In the genomic region with DNA sequence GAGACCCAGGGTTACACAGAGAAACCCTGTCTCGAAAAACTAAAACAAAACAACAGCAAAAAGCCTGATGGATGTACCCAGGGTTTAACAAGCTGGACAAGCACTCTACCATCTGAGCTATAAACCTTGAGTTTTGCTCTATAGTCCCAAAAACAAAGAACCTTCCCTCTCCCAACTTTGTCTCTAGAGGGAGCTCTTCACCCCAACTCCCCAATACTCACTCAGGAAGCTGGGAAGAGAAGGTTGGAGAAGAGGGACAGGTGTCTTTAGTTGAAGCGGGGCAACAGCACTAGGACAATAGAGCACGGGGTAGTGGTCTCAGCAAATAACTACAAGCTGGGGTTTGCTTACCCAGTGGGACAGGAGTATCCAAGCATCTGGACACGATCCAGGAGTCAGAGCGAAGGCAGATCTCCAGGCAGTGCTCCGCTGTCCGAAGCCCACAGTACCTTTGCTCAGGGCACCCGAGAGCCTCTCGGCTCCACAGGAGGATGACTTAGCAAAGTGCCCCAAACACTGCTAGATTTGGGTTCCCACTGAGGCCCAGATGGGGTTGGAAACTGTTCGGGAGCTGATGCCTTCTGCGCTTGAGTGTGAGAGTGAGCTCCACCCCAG, we compare ENCODE assay signal across 9 mouse cellular contexts. TPM values are rescaled to one million over a fixed set of nuclear protein-coding genes. Genes with fewer than 3 reads are reported as not detected.
DNase-seq lines count a peak whose midpoint lies in the region; ATAC-seq and TF ChIP-seq lines count a peak whose summit lies in the region.
"Had no signal": no experiment of that assay in that cellular context is flagged by ENCODE, and none has a peak within 500 bp of the region (broad histone marks: within the 10 kb centered on the region; RNA-seq: fewer than 3 reads in every experiment).

No protein-coding gene starts in this region.

- peak; percentile 37 to 71 (median 41) for TF ChIP-seq CTCF in MEL (IDR thresholded peaks at IDR 0.05 in 2 of 3, conservative IDR thresholded peaks at IDR 0.05 in 1 of 3; ENCODE audit: control insufficient read depth in 1 of 3, insufficient read depth in 1 of 3, low read depth in 2 of 3, low read length in 3 of 3, poor library complexity in 1 of 3, severe bottlenecking in 1 of 3)
- peak; percentile 53 for TF ChIP-seq CTCF in cortical plate, adult 2 months (IDR thresholded peaks at IDR 0.05; ENCODE audit: extremely low read depth, insufficient read depth, low read length)
- TF ChIP-seq CTCF in liver, postnatal 0 days (IDR thresholded peaks at IDR 0.05; ENCODE audit: low read depth): peak; percentile 59

- DNase-seq in heart, postnatal 25 days (ENCODE audit: low spot score): no peak
- DNase-seq in MEL (ENCODE audit: low read depth, low spot score): peak; percentile 30
- DNase-seq in liver, postnatal 0 days: no peak
- no peak for DNase-seq in layer of hippocampus, postnatal 36 days
- DNase-seq in layer of hippocampus, adult 9-11 months: no peak
- no peak for DNase-seq in gastrocnemius, adult 8-10 months (ENCODE audit: low spot score in 2 of 2)

- H3K4me1 ChIP-seq in heart, embryonic 11.5 days (ENCODE audit: control insufficient read depth, insufficient read depth, low read length): peaks cover 9% of the 10 kb centered on the region
- no peaks in the 10 kb centered on the region for H3K4me1 ChIP-seq in MEL (ENCODE audit: control insufficient read depth in 1 of 2, insufficient read depth in 2 of 2, low read length in 2 of 2)
- H3K4me1 ChIP-seq in cortical plate, adult 2 months (ENCODE audit: control insufficient read depth, insufficient read depth, low read length): no peaks in the 10 kb centered on the region
- H3K4me1 ChIP-seq in liver, postnatal 0 days (ENCODE audit: insufficient read depth): no peaks in the 10 kb centered on the region

- WGBS in heart, embryonic 11.5 days (ENCODE audit: insufficient replicate concordance): 36% methylated on average over 11 of the region's 11 CpGs
- WGBS in liver, postnatal 0 days (ENCODE audit: insufficient replicate concordance): 41% methylated on average over 11 of the region's 11 CpGs

- ATAC-seq in heart, embryonic 11.5 days (replicated peaks; ENCODE audit: insufficient number of reproducible peaks, low FRiP score, low TSS enrichment): no peak
- ATAC-seq in liver, postnatal 0 days: no peak

- no peaks in the 10 kb centered on the region for H3K79me2 ChIP-seq in MEL (ENCODE audit: control insufficient read depth, insufficient read depth, low read length, poor library complexity)

- TF ChIP-seq RAD21 in MEL (IDR thresholded peaks at IDR 0.05; ENCODE audit: low read depth, low read length): peak; percentile 52

- no peaks in the 10 kb centered on the region for H3K9me3 ChIP-seq in heart, embryonic 11.5 days (replicated peaks; ENCODE audit: control insufficient read depth, low read length)
- H3K9me3 ChIP-seq in MEL (replicated peaks; ENCODE audit: insufficient read depth, low read length): no peaks in the 10 kb centered on the region
- no peaks in the 10 kb centered on the region for H3K9me3 ChIP-seq in liver, postnatal 0 days (ENCODE audit: low read length)

- intact Hi-C loops in heart, postnatal 25 days (cut with DNase I): no loop called here

- H3K4me2 ChIP-seq in heart, embryonic 11.5 days: peak overlapping the region; percentile 44
- H3K4me2 ChIP-seq in liver, postnatal 0 days (ENCODE audit: low read depth, low read length): peak overlapping the region; percentile 48

- no peak for TF ChIP-seq EP300 in MEL (IDR thresholded peaks at IDR 0.05; ENCODE audit: low read depth in 1 of 2, low read length in 2 of 2)
- TF ChIP-seq EP300 in liver, postnatal 0 days (IDR thresholded peaks at IDR 0.05; ENCODE audit: low read depth): no peak

- H3K36me3 ChIP-seq in heart, embryonic 11.5 days (ENCODE audit: control insufficient read depth, insufficient read depth, low read length): no peaks in the 10 kb centered on the region
- H3K36me3 ChIP-seq in MEL (ENCODE audit: control insufficient read depth in 1 of 2, insufficient read depth in 2 of 2, low read length in 2 of 2): no peaks in the 10 kb centered on the region
- H3K36me3 ChIP-seq in liver, postnatal 0 days (replicated peaks; ENCODE audit: insufficient read depth, low read length): no peaks in the 10 kb centered on the region

- no peak overlapping the region for H3K9ac ChIP-seq in heart, embryonic 11.5 days (ENCODE audit: low read depth, low read length)
- no peak overlapping the region for H3K9ac ChIP-seq in MEL (ENCODE audit: control insufficient read depth, low read depth, low read length, poor library complexity, severe bottlenecking)
- H3K9ac ChIP-seq in liver, postnatal 0 days (replicated peaks): no peak overlapping the region

- H3K27ac ChIP-seq in heart, embryonic 11.5 days (ENCODE audit: low read depth, low read length): no peak overlapping the region
- H3K27ac ChIP-seq in MEL (ENCODE audit: control insufficient read depth, low read depth, low read length): no peak overlapping the region
- no peak overlapping the region for H3K27ac ChIP-seq in cortical plate, adult 2 months (ENCODE audit: insufficient read depth, low read length)
- H3K27ac ChIP-seq in liver, postnatal 0 days (ENCODE audit: low read depth): no peak overlapping the region
- H3K27ac ChIP-seq: macrophage had no signal

- no peak for TF ChIP-seq POLR2A in MEL (IDR thresholded peaks at IDR 0.05; ENCODE audit: control insufficient read depth in 1 of 2, insufficient read depth in 1 of 2, low read depth in 1 of 2, low read length in 2 of 2, poor library complexity in 1 of 2)
- TF ChIP-seq POLR2A in cortical plate, adult 2 months (IDR thresholded peaks at IDR 0.05; ENCODE audit: extremely low read depth, insufficient read depth, low read length): no peak

- H3K4me3 ChIP-seq in heart, embryonic 11.5 days (ENCODE audit: low read depth, low read length): no peak overlapping the region
- H3K4me3 ChIP-seq in MEL (ENCODE audit: control insufficient read depth in 1 of 2, insufficient read depth in 1 of 2, low read depth in 2 of 2, low read length in 2 of 2): no peak overlapping the region
- H3K4me3 ChIP-seq in cortical plate, adult 2 months (ENCODE audit: insufficient read depth, low read length): no peak overlapping the region
- no peak overlapping the region for H3K4me3 ChIP-seq in liver, postnatal 0 days (ENCODE audit: low read depth, low read length)

- H3K27me3 ChIP-seq in heart, embryonic 11.5 days (ENCODE audit: control insufficient read depth, insufficient read depth, low read length): no peaks in the 10 kb centered on the region
- peaks cover 2 to 7% of the 10 kb centered on the region in 2 experiments for H3K27me3 ChIP-seq in MEL (ENCODE audit: control insufficient read depth in 1 of 2, insufficient read depth in 2 of 2, low read length in 2 of 2)
- H3K27me3 ChIP-seq in liver, postnatal 0 days (ENCODE audit: insufficient read depth, low read length): no peaks in the 10 kb centered on the region

TF ChIP-seq in MEL, 35 proteins besides CTCF, POLR2A, EP300 and RAD21:
- TF ChIP-seq SMC3 (IDR thresholded peaks at IDR 0.05; ENCODE audit: low read depth, low read length): peak; percentile 61
- TF ChIP-seq ZC3H11A (IDR thresholded peaks at IDR 0.05; ENCODE audit: low read depth, low read length): peak; percentile 42
- no peak for TF ChIP-seq ETS1 (IDR thresholded peaks at IDR 0.05; ENCODE audit: low read depth, low read length)

RNA-seq across cellular contexts. Expression of a gene that starts 37.3 kb away (rescaled TPM):
- polyA plus RNA-seq in heart, embryonic 11.5 days (2014; fragmentation: Nextera tagmentation; extraction: Ambion mirVana): 37.0 and 48.8 TPM in 2 replicates
- 10 to 100 TPM; 33.5 to 39.9 TPM for total RNA-seq in heart, postnatal 25 days (2021)
- total RNA-seq in MEL (2012; rRNA removed): 0.16 and 0.19 TPM in 2 replicates
- polyA plus RNA-seq in MEL (2012; ENCODE audit: insufficient read depth in 1 of 2, insufficient read length in 2 of 2, low read depth in 1 of 2, low replicate concordance in 2 of 2, missing spikeins in 1 of 2): under 1 TPM in 1 of 2 experiments, not detected in 1; 0.70 TPM
- polyA plus RNA-seq in cortical plate, adult 2 months (2012; rRNA removed): 5.5 and 6.0 TPM in 2 replicates
- polyA plus RNA-seq in liver, postnatal 0 days (2015; fragmentation: Nextera tagmentation; extraction: Ambion mirVana): 1.7 and 2.2 TPM in 2 replicates
- total RNA-seq in layer of hippocampus, postnatal 36 days (2021): 1 to 10 TPM; 8.4 to 10.0 TPM
- 1 to 10 TPM; 2.8 to 5.4 (median 3.9) TPM for total RNA-seq in gastrocnemius, adult 8-10 months (2022)
